Mouse (Mus musculus): ENCODE measurements at regions not wholly inside any gene's neighbourhood (a gene's known extent, or its start where the extent isn't known, plus 50 kb on each side); places are given as distances from the start of the nearest gene placed in this dataset.
"Not testable (repeated sequence)": the region's sequence is repeated elsewhere in the genome, so short reads cannot be mapped to it uniquely, and the experiment has no call there.

DNA sequence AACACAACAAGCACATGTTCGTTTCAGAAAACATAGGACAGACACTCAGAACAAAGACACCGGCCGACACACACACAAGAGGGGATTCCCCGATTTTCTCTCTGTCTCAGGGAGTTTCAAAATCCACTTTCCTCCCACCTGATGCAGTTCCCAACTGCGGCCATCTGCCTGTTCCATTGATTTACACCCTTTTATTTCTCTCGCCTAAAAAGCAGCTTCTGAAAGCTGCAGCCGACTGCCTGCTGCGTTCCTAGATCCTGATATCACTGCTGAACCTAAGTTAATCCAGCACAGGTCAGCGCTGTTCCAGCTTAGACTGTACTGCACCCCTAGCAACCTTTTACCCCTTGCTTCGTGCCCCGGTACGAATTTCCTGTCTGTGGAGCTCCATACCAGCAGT lies 237.0 kb downstream of the Impad1 start:
- no peak for DNase-seq

DNA sequence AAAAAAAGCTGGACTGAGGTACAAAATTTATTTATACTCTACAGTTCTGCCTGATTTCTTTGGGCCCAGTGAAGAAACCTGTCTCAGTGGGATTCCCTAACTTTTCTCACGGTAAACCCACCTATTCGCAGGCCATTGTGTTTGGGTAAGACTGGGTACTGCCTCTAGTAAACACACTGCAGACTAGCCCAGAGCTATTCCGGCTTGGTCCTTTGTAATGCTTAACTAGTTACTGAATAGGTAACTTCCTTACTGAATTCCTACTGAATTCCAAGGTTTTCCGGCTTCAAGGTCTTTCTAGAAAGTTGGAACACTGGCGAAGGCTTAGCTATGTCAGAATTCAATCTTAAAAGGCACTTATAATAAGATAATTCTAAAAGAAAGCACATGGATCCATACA lies 242.9 kb downstream of the Impad1 start:
- no peak for DNase-seq

- no peak for DNase-seq
Measured at GRCm38 (mm10) chr4:4549893-4550292, 243.3 kb downstream of the Impad1 start.

GRCm38 (mm10) chr4:4537172-4537753 lies 255.9 kb downstream of the Impad1 start:
- no peak for DNase-seq

DNA sequence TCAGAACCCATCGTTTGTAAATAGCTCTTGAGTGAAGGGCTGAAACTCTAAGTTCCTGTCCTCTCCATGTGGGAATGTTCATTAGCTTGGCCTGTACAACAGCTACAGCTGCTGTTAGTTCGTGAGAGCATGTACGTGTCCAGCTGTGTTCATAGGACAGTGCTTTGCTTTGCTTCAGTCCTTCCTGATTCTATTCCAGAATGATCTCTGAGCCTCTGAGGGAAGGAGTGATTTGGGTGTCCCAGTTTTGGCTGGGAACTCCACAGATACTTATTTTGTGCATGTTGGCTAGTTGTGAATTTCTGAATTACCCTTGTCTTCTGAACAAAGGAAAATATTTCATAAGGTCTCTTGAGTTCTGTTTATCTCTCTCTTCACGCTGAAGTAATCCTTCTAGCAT lies 261.0 kb downstream of the Impad1 start:
- no peak for DNase-seq

DNA sequence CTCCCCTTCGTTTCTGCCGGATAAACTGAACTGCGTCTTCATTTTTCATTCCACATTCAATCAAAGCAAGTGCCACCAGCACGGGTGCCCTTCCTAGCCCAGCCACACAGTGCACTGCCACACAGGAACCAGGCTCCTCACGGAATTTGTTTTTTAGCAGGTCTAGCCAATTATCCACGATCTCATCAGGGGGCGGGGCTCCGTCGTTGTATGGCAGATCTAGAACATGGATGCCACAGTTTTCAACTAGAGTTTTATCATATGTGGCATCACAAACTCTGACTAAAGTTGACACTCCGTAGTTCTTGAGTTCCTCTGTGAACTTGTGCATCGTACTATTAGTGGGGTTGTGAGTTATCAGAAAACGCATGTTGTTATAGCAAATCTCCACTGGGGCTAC lies 264.8 kb downstream of the Impad1 start:
- DNase-seq, result no peak

GRCm38 (mm10) chr4:4521757-4522156 lies 271.4 kb downstream of the Impad1 start:
- DNase-seq, result no peak

- no peak for DNase-seq
Measured at GRCm38 (mm10) chr4:4518741-4519140, 274.4 kb downstream of the Impad1 start.

- no peak for DNase-seq
Measured at GRCm38 (mm10) chr4:4513351-4513750, 279.8 kb downstream of the Impad1 start.

GRCm38 (mm10) chr4:4510180-4510920 lies 282.8 kb downstream of the Impad1 start:
- DNase-seq, result no peak

GRCm38 (mm10) chr4:4509296-4509695 lies 283.9 kb downstream of the Impad1 start:
- DNase-seq, result peak; percentile 39

- DNase-seq, result no peak
Measured at GRCm38 (mm10) chr4:4497199-4497598, 296.0 kb downstream of the Impad1 start.

DNA sequence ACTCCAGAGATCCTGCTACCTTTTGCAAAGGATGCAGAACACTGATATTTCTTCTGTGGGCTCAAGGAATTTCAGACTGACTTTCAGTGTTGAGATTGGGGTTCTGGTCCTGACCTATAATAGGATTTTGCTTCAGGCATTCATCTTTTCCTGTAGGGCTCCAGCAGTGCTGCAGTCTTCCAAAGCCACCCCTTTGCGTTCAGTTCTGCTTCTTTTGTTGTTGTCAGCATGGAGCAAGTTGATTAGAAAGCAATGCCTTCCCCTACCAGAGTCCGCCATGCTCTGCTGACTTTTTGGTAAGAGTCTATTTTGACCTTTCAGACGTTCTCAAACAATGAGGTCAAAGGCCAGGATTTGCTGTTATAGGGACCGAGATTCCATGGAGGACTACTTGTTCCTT lies 297.0 kb downstream of the Impad1 start:
- DNase-seq, result no peak

GRCm38 (mm10) chr4:4465169-4465714 lies 327.9 kb downstream of the Impad1 start:
- no peak for DNase-seq

DNA sequence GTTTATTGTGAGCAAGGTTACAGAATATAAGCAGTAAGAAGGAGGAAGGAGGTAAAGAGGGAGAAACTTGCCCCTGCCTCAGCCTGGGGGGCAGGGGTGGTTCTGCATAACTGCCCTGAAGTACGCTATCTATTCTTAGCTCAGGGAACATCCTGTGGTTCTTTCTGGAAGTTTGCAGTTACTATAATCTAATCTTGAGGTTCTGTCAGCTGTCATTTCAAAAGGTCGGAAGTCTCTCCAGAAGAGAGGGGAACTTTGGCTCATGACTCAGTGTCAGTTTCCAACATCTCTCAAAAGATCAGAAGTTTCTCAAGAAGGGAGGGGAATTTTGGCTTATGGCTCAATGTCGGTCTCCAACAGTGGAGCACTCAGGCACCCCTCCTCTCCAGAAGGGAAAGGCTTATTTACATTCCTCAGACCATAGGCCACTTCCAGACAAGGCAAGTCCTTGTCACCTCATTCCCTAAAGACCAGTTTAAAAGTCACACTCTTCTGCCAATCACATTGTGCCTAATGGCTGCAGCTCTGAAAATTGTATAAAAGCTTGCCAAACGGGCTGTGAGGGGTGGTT lies 328.9 kb downstream of the Impad1 start:
- peak; percentile 62 for DNase-seq

DNA sequence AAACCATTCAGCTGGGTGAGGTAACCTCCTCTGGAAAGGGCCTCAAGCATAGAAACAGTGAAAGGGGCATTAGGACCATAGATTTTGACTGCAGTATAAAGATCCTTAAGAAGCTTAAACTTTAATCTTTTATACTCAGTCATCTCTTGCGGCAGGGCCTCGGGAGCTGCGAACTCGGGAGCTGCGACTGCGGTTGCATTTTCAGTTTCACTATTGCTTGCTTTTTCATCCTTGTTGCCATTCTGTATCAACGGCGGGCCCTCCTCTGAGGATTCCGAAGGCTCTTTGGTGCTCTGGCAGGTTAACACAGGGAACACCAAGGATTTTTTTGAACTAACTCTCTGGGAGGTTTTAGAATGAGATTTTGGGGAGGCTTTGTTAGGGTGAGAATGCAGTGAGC lies 333.9 kb downstream of the Impad1 start:
- DNase-seq, result no peak

- DNase-seq, result no peak
Measured at GRCm38 (mm10) chr4:4450104-4450503, 343.1 kb downstream of the Impad1 start.

DNA sequence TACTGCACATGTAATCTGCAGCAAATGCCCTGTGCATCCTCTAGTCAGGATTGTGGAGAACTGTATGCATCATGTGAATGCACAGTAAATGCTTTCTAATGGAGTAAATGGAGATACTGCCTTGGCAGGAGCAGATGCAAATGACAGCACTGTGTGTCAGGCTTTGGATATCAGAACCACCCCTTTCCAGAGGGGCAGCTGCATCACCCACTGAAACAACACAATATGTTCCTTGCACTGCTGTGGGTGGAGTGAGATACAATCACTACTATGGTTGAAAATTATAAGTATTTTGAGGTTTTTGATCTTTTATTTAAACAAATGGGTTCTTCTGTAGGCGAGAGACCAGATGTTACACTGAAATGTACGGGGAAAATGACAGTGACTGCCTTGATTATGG lies 350.5 kb downstream of the Impad1 start:
- no peak for DNase-seq

DNA sequence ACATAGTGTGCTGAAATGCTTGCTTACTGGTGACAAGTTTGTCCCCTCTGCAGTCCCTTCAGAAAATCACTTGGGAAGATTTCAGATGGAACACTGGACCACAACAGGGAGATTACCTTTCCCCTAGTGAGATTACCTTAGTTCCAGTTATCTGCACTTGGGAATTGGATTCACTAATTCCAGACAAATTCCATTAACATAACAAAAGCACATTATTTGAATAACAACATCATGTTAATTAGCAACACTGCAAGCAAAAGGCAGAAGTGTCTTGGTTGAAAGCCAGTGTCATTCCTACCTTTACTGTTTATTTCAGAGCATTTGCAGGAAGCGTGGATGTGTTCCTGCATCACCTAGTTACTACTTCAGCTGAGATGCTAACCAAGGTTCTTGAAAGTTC lies 355.6 kb downstream of the Impad1 start:
- DNase-seq, result no peak

DNA sequence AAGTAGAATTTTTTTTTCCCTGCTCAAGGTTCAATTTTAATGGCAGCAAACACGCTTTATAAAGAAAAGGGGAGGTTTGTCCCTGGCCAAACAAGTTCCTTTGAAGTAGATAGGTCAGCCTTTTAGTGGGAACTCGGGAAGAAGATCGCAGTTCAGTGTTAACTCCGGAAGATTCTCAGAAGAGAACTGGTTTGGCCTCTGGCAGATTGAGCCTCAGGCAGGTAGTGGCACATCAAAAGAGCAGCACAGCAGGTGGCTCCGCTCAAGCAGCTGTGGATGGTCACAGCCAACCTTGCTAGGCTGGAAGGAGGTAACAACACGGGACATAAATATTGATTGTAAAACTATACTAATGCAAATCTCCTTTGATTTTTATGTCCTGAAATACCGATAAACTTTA lies 347.2 kb upstream of the Sdr16c6 start:
- not testable (repeated sequence) for DNase-seq

GRCm38 (mm10) chr4:4403812-4404211 lies 326.5 kb upstream of the Sdr16c6 start:
- no peak for DNase-seq

GRCm38 (mm10) chr4:4397410-4397809 lies 320.1 kb upstream of the Sdr16c6 start:
- no peak for DNase-seq

- no peak for DNase-seq
Measured at GRCm38 (mm10) chr4:4380024-4380590, 302.8 kb upstream of the Sdr16c6 start.

DNA sequence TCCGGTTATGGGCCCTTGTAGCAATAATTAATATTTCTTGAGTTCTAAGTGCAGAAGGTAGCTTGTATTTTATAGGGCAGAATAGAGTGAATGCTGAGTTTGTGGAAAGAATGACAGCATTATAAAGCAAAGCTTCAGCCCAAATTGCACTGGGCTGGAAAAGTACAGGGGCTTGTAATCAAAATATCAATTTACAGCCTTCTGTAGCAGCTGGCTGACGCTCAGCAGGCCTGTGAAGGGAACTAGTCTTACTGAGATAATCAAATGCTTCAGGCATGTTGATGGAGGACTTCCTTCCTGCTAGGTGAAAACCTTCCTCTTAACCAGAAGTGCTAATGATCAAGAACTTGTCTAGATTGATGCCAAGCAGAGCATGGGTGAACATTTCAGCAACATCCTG lies 257.9 kb upstream of the Sdr16c6 start:
- DNase-seq, result no peak
